Mouse (Mus musculus): ENCODE results near the gene Irf6. TPM values are rescaled to one million over a fixed set of nuclear protein-coding genes. Genes with fewer than 3 reads are reported as not detected.
A peak's percentile ranks its signal among the peaks of the same experiment; 100 is the strongest.

The Irf6 gene
- polyA plus RNA-seq, 1 experiment = 1.2 TPM

DNA sequence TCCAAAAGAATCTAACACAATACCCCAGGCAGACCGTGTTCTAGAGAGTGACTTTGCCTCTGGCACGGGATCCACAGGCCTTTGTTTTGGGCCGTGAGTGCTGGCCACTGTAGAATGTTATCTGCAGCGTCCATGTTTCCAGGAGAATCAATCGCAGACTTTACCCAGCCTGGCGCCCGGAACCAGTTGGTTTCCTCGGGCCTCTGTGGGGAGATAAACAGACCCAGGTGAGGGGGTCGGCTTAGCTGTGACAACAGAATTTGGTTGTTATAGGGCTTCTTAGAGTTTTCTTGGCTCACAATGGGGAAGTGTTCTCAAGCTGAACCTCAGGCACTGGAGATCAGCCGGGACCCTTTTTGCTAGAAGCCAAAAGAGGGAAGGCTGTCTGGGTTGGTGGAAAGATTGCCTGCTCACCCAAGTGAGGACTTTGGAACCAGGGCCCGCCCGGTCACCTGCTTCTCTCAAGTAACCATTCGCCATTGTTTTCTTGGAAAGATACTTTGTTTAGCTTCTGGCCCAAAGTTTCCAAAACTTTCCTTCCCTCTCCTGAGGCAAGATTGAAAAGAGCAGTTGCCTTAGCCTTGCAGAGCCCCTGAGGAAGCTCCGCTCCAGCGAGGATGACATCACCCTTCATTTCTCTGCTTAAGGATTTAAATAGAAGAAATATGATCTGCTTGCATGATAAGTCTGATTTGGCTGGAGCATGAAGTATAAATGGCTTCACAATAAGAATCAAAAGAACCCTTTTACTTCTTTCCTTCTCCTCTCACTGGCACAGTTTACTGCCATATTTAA, 3.6 kb downstream of the Irf6 start:
- DNase-seq (ENCODE audit: low read depth) = no peak
- TF ChIP-seq POLR2A (IDR thresholded peaks at IDR 0.05; ENCODE audit: borderline replicate concordance, extremely low read depth, insufficient read depth, insufficient read length, poor library complexity, severe bottlenecking) (no peak), CTCF (IDR thresholded peaks at IDR 0.05; ENCODE audit: borderline replicate concordance, extremely low read depth, insufficient read depth, insufficient read length) (no peak)

DNA sequence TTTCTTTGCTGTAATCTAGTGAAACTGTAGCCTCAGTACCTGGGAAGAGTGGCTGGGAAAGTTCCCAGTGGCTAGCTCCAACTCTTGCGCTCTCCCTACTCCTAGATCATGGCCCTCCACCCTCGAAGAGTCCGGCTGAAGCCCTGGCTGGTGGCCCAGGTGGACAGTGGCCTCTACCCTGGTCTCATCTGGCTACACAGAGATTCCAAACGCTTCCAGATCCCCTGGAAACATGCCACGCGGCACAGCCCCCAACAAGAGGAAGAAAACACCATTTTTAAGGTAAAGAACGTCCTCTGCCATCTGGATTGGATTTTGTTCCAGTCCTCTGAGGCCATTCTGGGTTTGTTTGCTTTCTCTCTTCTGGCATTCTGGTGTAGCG, 4.2 kb downstream of the Irf6 start:
- no peak for TF ChIP-seq POLR2A (IDR thresholded peaks at IDR 0.05; ENCODE audit: borderline replicate concordance, extremely low read depth, insufficient read depth, insufficient read length, poor library complexity, severe bottlenecking)
- no peak for TF ChIP-seq CTCF (IDR thresholded peaks at IDR 0.05; ENCODE audit: borderline replicate concordance, extremely low read depth, insufficient read depth, insufficient read length)
- DNase-seq (ENCODE audit: low read depth) = no peak

DNA sequence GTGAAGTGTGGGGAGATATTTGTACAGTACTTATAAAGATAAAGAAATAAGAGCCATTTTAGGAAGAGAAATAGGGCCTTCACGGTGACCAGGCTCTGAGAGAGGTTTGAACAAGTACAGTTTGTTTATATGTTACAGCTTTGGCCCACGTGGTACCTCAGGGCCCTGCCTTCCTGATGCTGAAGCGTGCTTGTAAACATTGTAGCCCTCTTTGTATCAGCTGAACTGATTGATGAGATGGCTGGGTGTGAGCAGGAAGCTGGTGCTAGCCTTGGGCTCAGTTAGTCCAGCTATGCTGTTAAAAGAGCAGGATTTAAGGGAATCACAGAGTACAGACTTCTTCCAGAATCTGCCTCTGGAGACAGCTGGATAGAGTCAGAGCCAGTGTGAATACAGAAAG, 6.3 kb downstream of the Irf6 start:
- TF ChIP-seq CTCF (IDR thresholded peaks at IDR 0.05; ENCODE audit: borderline replicate concordance, extremely low read depth, insufficient read depth, insufficient read length) (no peak), POLR2A (IDR thresholded peaks at IDR 0.05; ENCODE audit: borderline replicate concordance, extremely low read depth, insufficient read depth, insufficient read length, poor library complexity, severe bottlenecking) (no peak)
- no peak for DNase-seq (ENCODE audit: low read depth)

DNA sequence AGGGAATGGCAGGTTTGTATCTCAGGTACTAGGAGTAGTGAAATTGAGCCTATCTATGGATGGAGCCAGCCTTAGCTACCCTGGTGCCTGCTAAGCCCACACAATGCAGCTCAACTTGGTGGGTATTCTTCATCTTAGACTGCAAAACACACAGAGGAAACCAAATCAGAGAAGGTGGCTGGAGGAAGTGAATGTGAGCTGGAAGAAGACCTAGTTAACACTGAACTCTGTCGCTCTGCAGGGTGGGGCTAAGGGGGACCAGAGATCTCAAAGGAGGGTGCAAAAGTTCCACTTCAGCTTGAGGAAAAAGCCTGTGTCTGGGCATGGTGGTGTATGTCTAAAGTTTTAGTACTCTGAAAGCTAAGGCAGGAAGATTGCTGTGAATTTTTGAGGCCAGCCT, 6.7 kb downstream of the Irf6 start:
- no peak for TF ChIP-seq CTCF (IDR thresholded peaks at IDR 0.05; ENCODE audit: borderline replicate concordance, extremely low read depth, insufficient read depth, insufficient read length)
- no peak for DNase-seq (ENCODE audit: low read depth)

DNA sequence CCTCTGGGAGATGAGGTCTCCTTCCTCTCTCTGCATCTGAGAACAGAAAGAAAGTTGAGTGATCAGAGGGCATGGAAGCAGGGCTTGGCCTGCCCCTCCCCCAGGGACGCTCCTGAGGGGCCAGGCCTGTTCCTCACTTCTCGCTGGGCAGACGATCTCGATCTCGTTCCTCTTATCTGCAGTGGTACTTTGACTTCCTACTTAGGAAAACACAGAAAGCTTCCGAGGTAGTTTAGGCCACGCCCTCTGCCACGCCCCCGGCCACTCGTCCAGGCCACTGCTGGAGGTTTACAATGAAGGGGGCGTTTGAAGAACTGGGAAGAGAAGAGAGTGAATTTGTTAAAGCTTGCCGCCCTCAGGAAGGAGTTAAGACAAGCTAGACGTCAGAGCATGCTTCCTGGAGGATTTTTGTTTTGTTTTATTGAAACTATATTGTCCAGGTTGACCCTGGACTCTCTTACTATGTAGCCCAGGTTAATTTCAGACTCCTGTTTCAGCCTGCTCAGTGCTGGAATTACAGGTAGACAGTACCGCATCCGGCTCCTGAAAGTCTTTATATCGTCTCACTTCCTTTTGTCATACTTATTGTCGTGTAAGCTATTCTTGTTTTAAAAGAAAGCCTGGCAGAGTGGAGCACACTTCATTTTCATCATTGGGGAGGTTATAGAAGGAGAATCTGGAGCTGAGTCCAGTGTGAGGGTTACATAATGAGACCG, 7.6 kb downstream of the Irf6 start:
- no peak for TF ChIP-seq CTCF (IDR thresholded peaks at IDR 0.05; ENCODE audit: borderline replicate concordance, extremely low read depth, insufficient read depth, insufficient read length)
- TF ChIP-seq POLR2A (IDR thresholded peaks at IDR 0.05; ENCODE audit: borderline replicate concordance, extremely low read depth, insufficient read depth, insufficient read length, poor library complexity, severe bottlenecking) = no peak
- peak; percentile 50 for DNase-seq (ENCODE audit: low read depth)

DNA sequence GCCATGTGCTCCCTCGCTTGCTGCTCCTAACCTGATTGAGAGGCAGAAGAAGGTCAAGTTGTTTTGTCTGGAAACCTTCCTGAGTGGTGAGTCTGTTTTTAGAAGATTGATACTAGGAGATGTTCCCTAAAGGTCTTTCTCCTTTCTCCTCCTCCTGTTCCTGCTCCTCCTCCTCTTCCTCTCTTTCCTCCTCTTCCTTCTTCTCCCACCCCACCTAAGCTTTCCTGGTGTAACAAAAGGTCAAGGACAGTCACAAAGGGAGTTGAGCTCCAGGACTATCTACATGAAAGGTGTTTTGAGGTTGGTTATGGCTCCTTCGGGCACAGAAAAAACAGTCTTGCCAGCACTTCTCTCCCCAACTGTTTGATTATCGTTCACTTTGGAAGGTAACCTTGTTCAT, 14.8 kb downstream of the Irf6 start, which contains the start of gene A130010J15Rik:
TSS of gene A130010J15Rik (plus strand) at position 301 of the 400 bp plus-strand sequence.
- TF ChIP-seq POLR2A (IDR thresholded peaks at IDR 0.05; ENCODE audit: borderline replicate concordance, extremely low read depth, insufficient read depth, insufficient read length, poor library complexity, severe bottlenecking) = no peak
- no peak for TF ChIP-seq CTCF (IDR thresholded peaks at IDR 0.05; ENCODE audit: borderline replicate concordance, extremely low read depth, insufficient read depth, insufficient read length)
- no peak for DNase-seq (ENCODE audit: low read depth)

DNA sequence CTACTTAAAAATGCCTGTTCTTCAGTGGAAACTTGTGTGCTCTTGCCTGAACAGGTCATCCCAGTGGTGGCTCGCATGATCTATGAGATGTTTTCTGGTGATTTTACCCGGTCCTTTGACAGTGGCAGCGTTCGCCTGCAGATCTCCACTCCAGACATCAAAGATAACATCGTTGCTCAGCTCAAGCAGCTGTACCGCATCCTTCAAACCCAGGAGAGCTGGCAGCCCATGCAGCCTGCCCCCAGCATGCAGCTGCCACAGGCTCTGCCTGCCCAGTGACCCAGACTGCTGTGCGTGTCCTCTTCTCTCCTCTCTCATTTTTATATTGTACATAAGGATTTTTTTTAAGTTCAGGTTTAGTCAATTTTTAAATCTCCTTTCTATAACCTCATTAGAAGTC, 16.3 kb downstream of the Irf6 start:
- TF ChIP-seq POLR2A (IDR thresholded peaks at IDR 0.05; ENCODE audit: borderline replicate concordance, extremely low read depth, insufficient read depth, insufficient read length, poor library complexity, severe bottlenecking) (no peak), CTCF (IDR thresholded peaks at IDR 0.05; ENCODE audit: borderline replicate concordance, extremely low read depth, insufficient read depth, insufficient read length) (no peak)
- no peak for DNase-seq (ENCODE audit: low read depth)

DNA sequence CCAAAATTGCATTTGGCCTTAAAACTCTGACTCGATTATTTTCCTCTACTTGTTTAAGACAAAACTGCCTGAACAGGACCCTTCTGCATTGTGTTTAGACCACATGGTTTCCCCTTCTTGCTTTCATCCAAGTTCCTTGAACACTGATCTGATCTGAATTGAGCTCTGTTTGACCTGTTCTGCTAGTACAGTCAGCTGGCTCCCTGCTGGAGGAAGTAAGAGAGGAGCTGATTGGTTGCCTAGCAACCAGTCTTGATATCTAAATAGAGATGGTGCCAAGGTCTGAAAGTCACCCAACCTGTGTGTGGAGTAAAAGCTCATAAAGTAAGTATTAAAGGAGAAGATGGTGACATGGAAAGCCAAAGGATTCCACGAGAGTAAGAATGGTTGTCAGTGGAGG, 16.9 kb downstream of the Irf6 start:
- TF ChIP-seq CTCF (IDR thresholded peaks at IDR 0.05; ENCODE audit: borderline replicate concordance, extremely low read depth, insufficient read depth, insufficient read length) (no peak), POLR2A (IDR thresholded peaks at IDR 0.05; ENCODE audit: borderline replicate concordance, extremely low read depth, insufficient read depth, insufficient read length, poor library complexity, severe bottlenecking) (no peak)
- peak; percentile 63 for DNase-seq (ENCODE audit: low read depth)

DNA sequence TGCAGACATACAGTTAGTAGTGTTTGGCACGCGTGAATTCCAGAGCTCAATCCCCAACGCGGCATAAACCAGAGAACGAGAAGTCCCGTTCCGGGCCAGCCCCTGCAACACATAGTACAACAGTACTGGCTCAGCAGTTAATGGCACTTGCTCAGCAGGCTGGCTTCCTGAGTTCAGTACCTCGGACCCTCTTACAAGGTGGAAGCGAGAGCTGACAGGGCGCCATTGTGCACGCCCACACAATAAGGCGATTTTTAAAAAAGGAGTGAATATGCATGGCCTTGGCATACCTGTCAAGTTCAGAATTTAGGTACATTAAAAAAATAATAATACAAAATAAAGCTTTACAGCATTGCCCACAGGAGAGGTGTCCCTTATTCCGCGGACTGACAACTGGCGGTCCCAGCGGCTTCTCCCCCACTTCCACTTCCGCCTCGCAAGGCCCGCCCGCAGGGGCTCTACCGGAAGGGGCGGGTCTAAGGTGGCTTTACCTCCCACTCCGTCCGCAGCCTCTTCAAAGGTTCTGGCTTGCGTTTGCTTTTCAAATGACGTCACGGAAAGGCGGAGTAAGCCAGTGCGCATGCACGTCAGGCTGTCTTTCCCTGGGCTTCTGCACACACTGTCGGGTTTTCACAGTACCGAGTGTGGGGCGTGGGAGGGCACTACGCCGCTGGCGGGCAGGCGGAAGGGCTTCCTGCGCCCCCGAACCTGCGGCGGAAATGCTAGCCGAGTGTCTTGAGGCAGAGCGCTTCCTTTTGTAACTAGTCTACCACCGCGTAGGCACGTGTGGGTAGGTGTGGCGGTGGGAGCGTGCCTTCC, 20.3 kb downstream of the Irf6 start:
- peak; percentile 100 for DNase-seq (ENCODE audit: low read depth)
- TF ChIP-seq CTCF (IDR thresholded peaks at IDR 0.05; ENCODE audit: borderline replicate concordance, extremely low read depth, insufficient read depth, insufficient read length) (no peak), POLR2A (IDR thresholded peaks at IDR 0.05; ENCODE audit: borderline replicate concordance, extremely low read depth, insufficient read depth, insufficient read length, poor library complexity, severe bottlenecking) (peak; percentile 82; the same call in 1 of the 2 replicates)

DNA sequence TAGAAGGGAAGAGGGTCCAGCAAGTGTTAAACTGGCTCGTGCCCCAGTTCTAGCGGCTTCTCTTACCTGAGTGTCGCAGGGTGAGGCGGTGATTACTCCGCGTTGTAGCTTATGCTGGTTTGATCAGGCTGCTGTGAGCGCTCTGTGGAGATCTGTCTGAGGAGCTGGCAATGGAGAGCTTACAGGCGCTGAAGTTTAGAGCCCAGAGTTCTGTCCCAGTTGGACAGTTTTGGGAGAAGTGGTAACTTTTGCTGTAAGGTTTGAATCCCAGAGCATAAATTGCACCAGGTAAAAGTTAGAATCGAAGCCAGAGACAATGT, 20.9 kb downstream of the Irf6 start:
- DNase-seq (ENCODE audit: low read depth) = no peak
- TF ChIP-seq CTCF (IDR thresholded peaks at IDR 0.05; ENCODE audit: borderline replicate concordance, extremely low read depth, insufficient read depth, insufficient read length) = no peak
- no peak for TF ChIP-seq POLR2A (IDR thresholded peaks at IDR 0.05; ENCODE audit: borderline replicate concordance, extremely low read depth, insufficient read depth, insufficient read length, poor library complexity, severe bottlenecking)

DNA sequence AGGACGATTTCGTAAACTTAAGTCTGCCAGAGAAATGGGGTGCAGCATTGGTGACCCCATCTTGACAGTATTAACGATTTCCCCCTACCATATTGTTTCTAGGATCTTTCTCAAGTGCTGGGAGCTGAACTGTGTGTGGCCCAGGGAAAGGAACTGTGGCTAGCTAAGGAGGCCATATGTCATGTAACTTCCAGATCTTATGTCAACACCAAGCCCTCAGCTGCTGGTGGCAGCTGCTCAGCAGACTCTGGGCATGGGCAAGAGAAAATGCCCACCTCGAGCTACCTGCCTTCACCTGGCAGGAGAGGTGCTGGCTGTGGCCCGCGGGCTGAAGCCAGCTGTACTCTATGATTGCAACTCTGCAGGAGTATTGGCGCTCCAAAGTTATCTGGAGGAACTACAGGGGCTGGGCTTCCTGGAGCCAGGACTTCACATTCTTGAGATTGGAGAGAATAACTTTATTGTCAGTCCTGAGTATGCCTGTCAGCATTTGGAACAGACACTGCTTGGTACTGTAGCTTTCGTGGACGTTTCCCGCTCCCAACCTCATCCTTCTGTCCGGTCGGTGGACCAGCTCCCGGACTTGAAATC, 21.3 kb downstream of the Irf6 start:
- no peak for DNase-seq (ENCODE audit: low read depth)
- no peak for TF ChIP-seq POLR2A (IDR thresholded peaks at IDR 0.05; ENCODE audit: borderline replicate concordance, extremely low read depth, insufficient read depth, insufficient read length, poor library complexity, severe bottlenecking)

Data from brain, embryonic 14.5 days (tissue).